Mouse (Mus musculus): ENCODE data around the gene St6galnac3. TPM values are rescaled to one million over a fixed set of nuclear protein-coding genes. Genes with fewer than 3 reads are reported as not detected.

St6galnac3 gene
- polyA plus RNA-seq, 1 experiment from 2014 or later = 31.0 TPM

DNA sequence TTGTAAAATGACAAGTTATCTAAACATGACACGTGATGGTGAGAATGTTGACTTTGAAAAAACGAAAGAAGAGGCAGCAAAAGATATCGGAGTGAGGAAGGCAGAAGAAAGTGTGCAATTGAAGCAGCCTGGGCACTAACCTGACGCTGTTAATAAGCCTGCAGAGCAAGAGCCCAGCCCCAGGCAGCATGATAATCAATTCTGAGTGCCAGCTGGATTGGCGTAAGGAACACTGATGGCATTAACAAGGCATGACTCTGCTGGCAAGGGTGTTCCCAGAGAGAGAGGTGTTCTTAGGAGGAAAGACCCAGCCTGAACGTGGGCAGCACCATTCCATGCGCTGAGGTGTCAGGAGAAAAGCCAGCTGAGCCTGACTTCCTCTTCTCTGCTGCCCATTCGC lies 525.7 kb downstream of the St6galnac3 start:
- no peaks in the 10 kb centered on the region for H3K36me3 ChIP-seq (ENCODE audit: control insufficient read depth, insufficient read depth, low read length)
- H3K9me3 ChIP-seq (ENCODE audit: control insufficient read depth, low read length) = no peaks in the 10 kb centered on the region
- no peak overlapping the region for H3K4me2 ChIP-seq (ENCODE audit: low read depth, low read length)
- H3K4me1 ChIP-seq (ENCODE audit: control insufficient read depth, insufficient read depth, low read length) = no peaks in the 10 kb centered on the region
- ATAC-seq = no peak
- no peak overlapping the region for H3K9ac ChIP-seq (ENCODE audit: low read depth, low read length)
- H3K27me3 ChIP-seq (replicated peaks; ENCODE audit: control insufficient read depth, insufficient read depth, low read length) = no peaks in the 10 kb centered on the region
- H3K4me3 ChIP-seq (ENCODE audit: low read length) = no peak overlapping the region
- H3K27ac ChIP-seq (ENCODE audit: low read length) = no peak overlapping the region
- 62% methylated on average over 8 of the region's 8 CpGs for WGBS

DNA sequence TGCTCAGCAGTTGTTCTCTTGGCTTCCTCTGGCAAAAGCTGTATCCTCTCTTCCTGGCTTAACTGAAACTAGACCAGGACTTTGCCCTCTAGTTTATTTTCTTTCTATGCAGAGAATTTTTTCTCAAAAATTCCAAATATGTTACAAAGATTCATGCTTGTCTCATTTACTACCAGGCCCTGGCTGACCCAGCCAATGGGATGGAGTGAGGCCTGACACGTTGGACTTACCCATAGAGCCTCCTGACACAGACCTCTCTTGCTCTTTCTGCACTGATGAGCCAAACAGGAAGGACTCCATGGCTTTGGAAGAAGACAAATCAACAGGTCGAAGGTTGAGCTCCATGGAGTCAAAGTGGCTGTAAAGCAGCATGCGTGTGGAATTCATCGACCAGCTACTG lies 526.5 kb downstream of the St6galnac3 start:
- Histone ChIP-seq H3K9me3 (ENCODE audit: control insufficient read depth, low read length) (no peaks in the 10 kb centered on the region), H3K9ac (ENCODE audit: low read depth, low read length) (no peak overlapping the region), H3K36me3 (ENCODE audit: control insufficient read depth, insufficient read depth, low read length) (no peaks in the 10 kb centered on the region), H3K27me3 (replicated peaks; ENCODE audit: control insufficient read depth, insufficient read depth, low read length) (no peaks in the 10 kb centered on the region), H3K4me3 (ENCODE audit: low read length) (no peak overlapping the region), H3K27ac (ENCODE audit: low read length) (no peak overlapping the region), H3K4me1 (ENCODE audit: control insufficient read depth, insufficient read depth, low read length) (no peaks in the 10 kb centered on the region), H3K4me2 (ENCODE audit: low read depth, low read length) (no peak overlapping the region)
- peak; percentile 55 for ATAC-seq
- WGBS = 67% methylated on average over 4 of the region's 4 CpGs

DNA sequence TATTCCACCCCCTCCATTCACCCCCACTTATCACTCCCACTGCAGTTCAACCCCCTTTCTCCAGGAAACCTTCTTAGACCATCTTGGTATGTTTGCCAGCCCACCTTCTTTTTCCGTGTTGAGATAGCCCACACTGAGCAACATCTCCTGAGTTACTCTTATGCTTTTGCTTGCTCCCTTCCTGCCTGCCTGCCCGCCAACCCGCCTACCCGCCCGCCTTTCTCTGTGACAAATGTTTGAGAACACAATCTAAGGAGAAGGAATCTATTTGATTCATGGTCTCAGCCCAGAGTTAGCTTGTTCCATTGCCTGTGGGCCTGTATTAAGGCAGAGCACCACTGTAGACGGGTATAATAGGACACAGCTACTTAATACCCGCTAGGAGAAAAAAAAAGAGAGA lies 531.9 kb downstream of the St6galnac3 start:
- ATAC-seq = no peak
- H3K4me2 ChIP-seq (ENCODE audit: low read depth, low read length) = no peak overlapping the region
- no peak overlapping the region for H3K9ac ChIP-seq (ENCODE audit: low read depth, low read length)
- WGBS = 76% methylated on average over 7 of the region's 7 CpGs
- no peaks in the 10 kb centered on the region for H3K27me3 ChIP-seq (replicated peaks; ENCODE audit: control insufficient read depth, insufficient read depth, low read length)
- H3K36me3 ChIP-seq (ENCODE audit: control insufficient read depth, insufficient read depth, low read length) = no peaks in the 10 kb centered on the region
- H3K9me3 ChIP-seq (ENCODE audit: control insufficient read depth, low read length) = no peaks in the 10 kb centered on the region
- H3K4me3 ChIP-seq (ENCODE audit: low read length) = no peak overlapping the region
- H3K27ac ChIP-seq (ENCODE audit: low read length) = no peak overlapping the region
- no peaks in the 10 kb centered on the region for H3K4me1 ChIP-seq (ENCODE audit: control insufficient read depth, insufficient read depth, low read length)

DNA sequence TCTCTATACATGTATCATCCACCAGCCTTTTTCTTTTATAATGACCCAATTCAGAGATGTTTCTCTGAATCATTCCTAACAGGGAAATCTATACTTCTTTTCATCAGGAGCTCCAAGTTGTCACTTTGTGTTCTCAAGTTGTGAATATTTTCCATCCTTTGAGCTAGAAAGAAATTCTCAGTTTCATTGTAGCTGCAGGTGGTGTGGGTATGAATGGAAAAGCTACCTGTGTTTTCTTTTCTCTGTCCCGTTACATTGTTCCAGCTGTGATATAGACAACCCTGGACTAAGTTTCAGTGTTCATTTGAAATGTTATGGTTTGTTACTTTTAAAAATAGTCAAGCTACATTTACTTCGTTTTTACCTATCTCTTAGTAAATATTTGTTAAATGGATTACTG lies 534.2 kb downstream of the St6galnac3 start:
- Histone ChIP-seq H3K9me3 (ENCODE audit: control insufficient read depth, low read length) (no peaks in the 10 kb centered on the region), H3K27ac (ENCODE audit: low read length) (no peak overlapping the region), H3K9ac (ENCODE audit: low read depth, low read length) (no peak overlapping the region), H3K27me3 (replicated peaks; ENCODE audit: control insufficient read depth, insufficient read depth, low read length) (no peaks in the 10 kb centered on the region), H3K4me1 (ENCODE audit: control insufficient read depth, insufficient read depth, low read length) (no peaks in the 10 kb centered on the region), H3K4me3 (ENCODE audit: low read length) (no peak overlapping the region), H3K4me2 (ENCODE audit: low read depth, low read length) (no peak overlapping the region), H3K36me3 (ENCODE audit: control insufficient read depth, insufficient read depth, low read length) (no peaks in the 10 kb centered on the region)
- no peak for ATAC-seq
- 64% methylated on average over 2 of the region's 2 CpGs for WGBS

DNA sequence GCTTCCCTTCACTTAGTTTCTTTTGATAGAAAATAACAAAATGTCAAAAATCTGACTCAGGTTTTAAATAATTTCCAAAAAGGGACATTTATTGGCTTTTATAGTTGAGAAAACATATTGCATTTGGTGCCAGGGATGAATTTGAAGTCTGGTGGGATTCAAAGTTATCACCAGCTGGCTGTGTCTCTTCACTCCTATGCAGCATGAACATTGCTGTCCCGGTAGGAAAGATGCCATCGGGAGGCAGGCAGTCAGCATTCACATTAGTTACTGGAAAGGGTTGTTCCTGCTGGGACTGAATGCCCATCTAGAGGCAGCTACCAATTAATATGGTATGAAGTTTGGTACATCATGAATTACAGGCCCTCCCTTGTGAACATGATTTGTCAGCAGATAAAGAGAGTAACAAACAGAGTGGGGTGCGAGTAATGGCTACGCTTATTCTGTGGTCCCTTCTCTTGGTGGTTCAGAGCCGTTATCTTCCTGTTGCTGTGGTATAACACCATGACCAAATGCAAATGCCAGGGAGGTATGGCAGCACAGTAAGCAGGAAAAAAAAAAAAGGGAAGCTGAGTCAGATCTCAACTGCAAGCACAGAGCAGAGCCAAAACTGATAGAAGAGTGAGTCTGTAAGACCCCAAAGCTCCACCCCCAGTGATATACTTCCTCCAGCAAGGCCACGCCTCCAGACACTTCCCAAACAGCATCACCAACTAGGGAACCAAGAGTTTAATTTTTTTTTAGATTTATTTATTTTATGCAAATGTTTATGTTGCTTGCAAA lies 535.1 kb downstream of the St6galnac3 start:
- H3K27ac ChIP-seq (ENCODE audit: low read length) = no peak overlapping the region
- no peaks in the 10 kb centered on the region for H3K9me3 ChIP-seq (ENCODE audit: control insufficient read depth, low read length)
- no peak for ATAC-seq
- WGBS = 85% methylated on average over 6 of the region's 6 CpGs
- H3K27me3 ChIP-seq (replicated peaks; ENCODE audit: control insufficient read depth, insufficient read depth, low read length) = no peaks in the 10 kb centered on the region
- H3K9ac ChIP-seq (ENCODE audit: low read depth, low read length) = no peak overlapping the region
- no peaks in the 10 kb centered on the region for H3K4me1 ChIP-seq (ENCODE audit: control insufficient read depth, insufficient read depth, low read length)
- H3K4me2 ChIP-seq (ENCODE audit: low read depth, low read length) = no peak overlapping the region
- H3K4me3 ChIP-seq (ENCODE audit: low read length) = no peak overlapping the region
- H3K36me3 ChIP-seq (ENCODE audit: control insufficient read depth, insufficient read depth, low read length) = no peaks in the 10 kb centered on the region

DNA sequence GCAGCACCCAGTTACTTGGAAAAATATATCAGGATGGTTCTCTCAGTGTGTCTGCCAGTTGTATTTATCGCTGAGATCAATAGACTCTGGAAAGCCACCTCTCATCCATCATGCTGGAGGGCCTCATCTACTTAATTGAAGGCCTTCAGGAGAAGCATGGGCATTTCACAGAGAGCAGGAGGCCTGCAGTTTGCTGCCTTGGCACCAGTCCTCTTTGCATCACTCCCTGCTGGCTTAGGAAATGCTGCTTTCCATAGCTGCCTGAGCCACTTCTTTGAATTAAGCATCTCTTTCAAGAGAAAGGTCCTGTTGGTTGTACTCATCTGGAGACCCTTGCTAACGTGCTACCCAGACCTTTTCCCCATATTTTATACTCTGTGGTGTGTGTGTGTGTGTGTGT lies 536.8 kb downstream of the St6galnac3 start:
- Histone ChIP-seq H3K4me2 (ENCODE audit: low read depth, low read length) (no peak overlapping the region), H3K36me3 (ENCODE audit: control insufficient read depth, insufficient read depth, low read length) (no peaks in the 10 kb centered on the region), H3K4me3 (ENCODE audit: low read length) (no peak overlapping the region), H3K4me1 (ENCODE audit: control insufficient read depth, insufficient read depth, low read length) (no peaks in the 10 kb centered on the region), H3K9me3 (ENCODE audit: control insufficient read depth, low read length) (no peaks in the 10 kb centered on the region), H3K27me3 (replicated peaks; ENCODE audit: control insufficient read depth, insufficient read depth, low read length) (no peaks in the 10 kb centered on the region), H3K9ac (ENCODE audit: low read depth, low read length) (no peak overlapping the region), H3K27ac (ENCODE audit: low read length) (no peak overlapping the region)
- no peak for ATAC-seq
- WGBS = 81% methylated on average over 2 of the region's 2 CpGs

DNA sequence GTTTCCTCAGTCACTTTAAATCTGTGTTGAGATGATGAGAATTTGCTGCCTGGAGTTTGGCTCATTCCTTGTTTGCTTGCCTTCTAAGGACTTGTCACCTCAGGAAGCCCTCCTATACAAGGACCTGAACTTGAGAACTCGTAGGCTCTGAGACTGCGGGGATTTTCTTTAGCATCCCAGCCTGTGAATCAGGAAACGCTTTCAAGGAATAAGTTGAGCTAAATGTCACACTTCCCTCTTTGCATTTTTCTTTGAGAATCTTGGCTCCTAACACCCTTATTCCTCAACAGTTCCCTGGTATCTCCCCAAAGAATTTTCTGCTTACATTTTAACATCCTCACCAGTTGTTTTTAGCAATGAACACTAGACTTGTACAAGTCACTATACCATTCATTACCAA lies 539.9 kb downstream of the St6galnac3 start:
- no peaks in the 10 kb centered on the region for H3K27me3 ChIP-seq (replicated peaks; ENCODE audit: control insufficient read depth, insufficient read depth, low read length)
- ATAC-seq = no peak
- no peak overlapping the region for H3K4me3 ChIP-seq (ENCODE audit: low read length)
- WGBS = 80% methylated on average over 3 of the region's 3 CpGs
- no peak overlapping the region for H3K9ac ChIP-seq (ENCODE audit: low read depth, low read length)
- H3K4me1 ChIP-seq (ENCODE audit: control insufficient read depth, insufficient read depth, low read length) = no peaks in the 10 kb centered on the region
- no peaks in the 10 kb centered on the region for H3K36me3 ChIP-seq (ENCODE audit: control insufficient read depth, insufficient read depth, low read length)
- H3K27ac ChIP-seq (ENCODE audit: low read length) = no peak overlapping the region
- H3K9me3 ChIP-seq (ENCODE audit: control insufficient read depth, low read length) = no peaks in the 10 kb centered on the region
- H3K4me2 ChIP-seq (ENCODE audit: low read depth, low read length) = no peak overlapping the region

DNA sequence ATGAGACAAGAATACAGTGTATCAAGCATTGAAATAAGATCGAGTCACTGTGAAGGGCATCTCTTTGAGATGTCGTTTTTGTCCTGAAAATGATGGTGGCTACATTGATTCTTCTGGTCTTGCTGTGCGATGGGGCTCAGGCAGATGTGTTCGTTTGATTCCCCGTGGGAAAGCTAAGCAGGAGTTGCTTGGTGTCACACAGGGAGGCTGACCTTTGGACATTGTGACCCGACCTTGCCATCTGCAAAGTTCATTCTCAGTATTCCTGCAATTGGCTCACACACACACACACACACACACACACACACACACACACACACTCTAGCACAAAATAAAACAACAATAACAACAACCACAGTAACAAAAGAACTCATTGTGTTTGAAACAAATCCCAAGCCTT lies 543.7 kb downstream of the St6galnac3 start:
- Histone ChIP-seq H3K36me3 (ENCODE audit: control insufficient read depth, insufficient read depth, low read length) (no peaks in the 10 kb centered on the region), H3K27ac (ENCODE audit: low read length) (no peak overlapping the region), H3K4me2 (ENCODE audit: low read depth, low read length) (no peak overlapping the region), H3K27me3 (replicated peaks; ENCODE audit: control insufficient read depth, insufficient read depth, low read length) (no peaks in the 10 kb centered on the region), H3K4me3 (ENCODE audit: low read length) (no peak overlapping the region), H3K4me1 (ENCODE audit: control insufficient read depth, insufficient read depth, low read length) (no peaks in the 10 kb centered on the region), H3K9ac (ENCODE audit: low read depth, low read length) (no peak overlapping the region), H3K9me3 (ENCODE audit: control insufficient read depth, low read length) (no peaks in the 10 kb centered on the region)
- ATAC-seq = no peak
- 53% methylated on average over 6 of the region's 6 CpGs for WGBS

DNA sequence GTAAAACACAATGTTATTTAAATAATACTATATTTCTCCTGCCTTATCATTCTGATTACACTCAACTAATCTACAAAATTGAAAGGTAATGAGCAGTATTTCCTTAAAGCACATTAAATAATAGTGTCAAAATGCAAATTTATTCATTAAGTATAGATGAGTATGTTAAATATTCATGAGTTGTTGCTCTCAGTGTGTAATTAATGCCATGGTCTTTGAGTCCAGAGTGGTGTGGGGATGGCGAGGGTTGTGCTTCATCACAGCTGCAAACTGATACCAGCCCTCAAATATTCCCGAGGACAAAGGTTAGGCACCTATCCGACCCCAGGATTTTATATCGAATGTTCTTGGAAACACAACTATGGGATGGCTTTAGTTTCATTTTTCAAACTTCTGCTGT lies 548.2 kb downstream of the St6galnac3 start:
- no peak for ATAC-seq
- H3K4me3 ChIP-seq (ENCODE audit: low read length) = no peak overlapping the region
- H3K9me3 ChIP-seq (ENCODE audit: control insufficient read depth, low read length) = no peaks in the 10 kb centered on the region
- no peak overlapping the region for H3K9ac ChIP-seq (ENCODE audit: low read depth, low read length)
- H3K4me2 ChIP-seq (ENCODE audit: low read depth, low read length) = no peak overlapping the region
- H3K27ac ChIP-seq (ENCODE audit: low read length) = no peak overlapping the region
- no peaks in the 10 kb centered on the region for H3K4me1 ChIP-seq (ENCODE audit: control insufficient read depth, insufficient read depth, low read length)
- 85% methylated on average over 4 of the region's 4 CpGs for WGBS
- no peaks in the 10 kb centered on the region for H3K27me3 ChIP-seq (replicated peaks; ENCODE audit: control insufficient read depth, insufficient read depth, low read length)
- H3K36me3 ChIP-seq (ENCODE audit: control insufficient read depth, insufficient read depth, low read length) = no peaks in the 10 kb centered on the region

DNA sequence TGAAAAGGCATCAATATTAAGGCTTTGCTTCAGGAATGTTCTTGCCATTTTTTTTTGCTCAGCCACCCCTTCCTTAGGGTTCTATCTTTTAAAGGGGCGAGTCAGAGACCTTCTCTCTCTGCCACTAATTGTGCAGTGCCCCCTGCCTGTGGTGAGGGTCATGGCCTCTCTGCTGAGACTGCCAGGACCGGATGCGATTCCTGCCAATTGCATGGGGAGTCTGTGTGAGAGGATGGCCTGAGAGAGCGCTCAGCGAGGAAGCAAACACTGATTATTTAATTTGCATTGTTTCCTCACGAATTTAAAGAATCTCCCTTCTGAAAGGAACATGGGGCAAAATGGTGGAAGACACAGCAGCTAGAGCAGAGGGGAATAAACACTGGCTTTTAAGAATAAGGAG lies 548.6 kb downstream of the St6galnac3 start:
- no peak overlapping the region for H3K9ac ChIP-seq (ENCODE audit: low read depth, low read length)
- no peaks in the 10 kb centered on the region for H3K36me3 ChIP-seq (ENCODE audit: control insufficient read depth, insufficient read depth, low read length)
- H3K27ac ChIP-seq (ENCODE audit: low read length) = no peak overlapping the region
- H3K4me2 ChIP-seq (ENCODE audit: low read depth, low read length) = no peak overlapping the region
- H3K9me3 ChIP-seq (ENCODE audit: control insufficient read depth, low read length) = no peaks in the 10 kb centered on the region
- H3K4me1 ChIP-seq (ENCODE audit: control insufficient read depth, insufficient read depth, low read length) = no peaks in the 10 kb centered on the region
- WGBS = 58% methylated on average over 6 of the region's 6 CpGs
- H3K4me3 ChIP-seq (ENCODE audit: low read length) = no peak overlapping the region
- no peaks in the 10 kb centered on the region for H3K27me3 ChIP-seq (replicated peaks; ENCODE audit: control insufficient read depth, insufficient read depth, low read length)
- ATAC-seq = no peak
